Mouse (Mus musculus): ENCODE data around the gene Olfr49.

- TF ChIP-seq CTCF (IDR thresholded peaks at IDR 0.05; ENCODE audit: low read depth) (no peak), EP300 (optimal IDR thresholded peaks at IDR 0.05) (no peak)
Observed at GRCm38 (mm10) chr14:54331178-54331577, 46.4 kb upstream of the Olfr49 start.

Measured in stomach, postnatal 0 days (tissue).